Mouse (Mus musculus) naive thymus-derived CD4-positive, alpha-beta T cell, adult 2 months (primary cell): ENCODE measurements around the gene Ccdc51.

Experiments used
- DNase-seq: peaks from one replicate; pipeline ENCODE4 v3.0.0-alpha.2; 2011; ENCODE audit warnings: low read depth

Ccdc51 gene

GRCm38 (mm10) chr9:109082124-109082800, at the start of gene Ccdc51, which contains the start of gene Tma7:
Gene Ccdc51, plus strand, starts transcription at chr9:109082493.
Gene Tma7, minus strand, starts transcription at chr9:109082587.
- DNase-seq, result peak; percentile 84

- DNase-seq, result peak; percentile 69
Observed at GRCm38 (mm10) chr9:109038086-109038895, 44.0 kb upstream of the Ccdc51 start, which contains the start of gene Shisa5. Gene Shisa5, plus strand, starts transcription at chr9:109038565.

GRCm38 (mm10) chr9:109038901-109039364, 43.4 kb upstream of the Ccdc51 start:
- no peak for DNase-seq

GRCm38 (mm10) chr9:109039681-109040080, 42.6 kb upstream of the Ccdc51 start:
- DNase-seq, result no peak

- DNase-seq, result no peak
Observed at GRCm38 (mm10) chr9:109040216-109040615, 42.1 kb upstream of the Ccdc51 start.

GRCm38 (mm10) chr9:109040906-109041305, 41.4 kb upstream of the Ccdc51 start:
- no peak for DNase-seq

GRCm38 (mm10) chr9:109041351-109041750, 40.9 kb upstream of the Ccdc51 start:
- DNase-seq, result no peak

GRCm38 (mm10) chr9:109046306-109046705, 36.0 kb upstream of the Ccdc51 start:
- peak; percentile 92 for DNase-seq

- no peak for DNase-seq
Observed at GRCm38 (mm10) chr9:109049316-109049715, 33.0 kb upstream of the Ccdc51 start.

GRCm38 (mm10) chr9:109049996-109050673, 32.2 kb upstream of the Ccdc51 start:
- no peak for DNase-seq

- no peak for DNase-seq
Observed at GRCm38 (mm10) chr9:109050674-109050997, 31.7 kb upstream of the Ccdc51 start.

- peak; percentile 92 for DNase-seq
Observed at GRCm38 (mm10) chr9:109051011-109051501, 31.2 kb upstream of the Ccdc51 start.

- DNase-seq, result peak; percentile 79
Observed at GRCm38 (mm10) chr9:109051651-109052489, 30.4 kb upstream of the Ccdc51 start.

- peak; percentile 82 for DNase-seq
Observed at GRCm38 (mm10) chr9:109052490-109053260, 29.6 kb upstream of the Ccdc51 start.

GRCm38 (mm10) chr9:109053366-109053765, 28.9 kb upstream of the Ccdc51 start:
- DNase-seq, result no peak

GRCm38 (mm10) chr9:109053851-109054250, 28.4 kb upstream of the Ccdc51 start:
- DNase-seq, result peak; percentile 43

- DNase-seq, result peak; percentile 84
Observed at GRCm38 (mm10) chr9:109054712-109055111, 27.6 kb upstream of the Ccdc51 start.

GRCm38 (mm10) chr9:109055271-109056030, 26.8 kb upstream of the Ccdc51 start:
- peak; percentile 51 for DNase-seq

GRCm38 (mm10) chr9:109056081-109056690, 26.1 kb upstream of the Ccdc51 start:
- peak; percentile 51 for DNase-seq
